Mouse (Mus musculus) bone marrow, adult 2 months (tissue): ENCODE data around the gene Blvrb. TPM values are rescaled to one million over a fixed set of nuclear protein-coding genes. Genes with fewer than 3 reads are reported as not detected.

Source experiments
- H3K27ac ChIP-seq: fragments of 200-500 bp; 2 replicates; pipeline ENCODE4 v1.5.1; 2012; ENCODE audit warnings: low read depth, mild to moderate bottlenecking, control low read depth, inconsistent platforms, low read length; ENCODE audit not compliant: control insufficient read depth, poor library complexity, insufficient read depth
- H3K4me1 ChIP-seq: fragments of 200-500 bp; 2 replicates; pipeline ENCODE4 v1.6.1; 2011; ENCODE audit warnings: low read length; ENCODE audit not compliant: control insufficient read depth, insufficient read depth
- H3K4me3 ChIP-seq: fragments of 200-500 bp; replicated peaks from 2 replicates; pipeline ENCODE3; 2011; ENCODE audit warnings: mild to moderate bottlenecking, low read depth, low read length, control low read depth; ENCODE audit not compliant: control insufficient read depth
- CTCF ChIP-seq: fragments of 200-500 bp; IDR thresholded peaks from 2 replicates; pipeline ENCODE4 v1.5.1; 2011; ENCODE audit warnings: low read length, control low read depth; ENCODE audit not compliant: control insufficient read depth, insufficient read depth
- POLR2A ChIP-seq: fragments of 200-500 bp; IDR thresholded peaks from 2 replicates; pipeline ENCODE4 v1.6.1; 2011; ENCODE audit warnings: low read depth, mild to moderate bottlenecking, control low read depth, low read length, borderline replicate concordance; ENCODE audit not compliant: control insufficient read depth
- WGBS: fragments of 180-500 bp; shearing (Covaris S2); methylation state at CpG from one replicate; pipeline ENCODE4 v1.1.7; 2018; 5-methylcytosine and 5-hydroxymethylcytosine counted together
- polyA plus RNA-seq: library from polyadenylated mRNA; stranded (reverse); fragments of >200 nt; gene quantifications from 2 replicates; pipeline ENCODE4 v1.2.4, GENCODE M21; 2011; ENCODE audit warnings: low replicate concordance; ENCODE audit not compliant: missing spikeins, insufficient read depth, insufficient read length

Gene Blvrb
- polyA plus RNA-seq, 1 experiment, result 323 TPM

- peak overlapping the region; percentile 95 for H3K27ac ChIP-seq
- TF ChIP-seq POLR2A, result peak; percentile 43
- TF ChIP-seq CTCF, result no peak
- peaks cover 2% of the 10 kb centered on the region; the same call in 1 of the 2 replicates for H3K4me1 ChIP-seq
- peak overlapping the region; percentile 63 for H3K4me3 ChIP-seq
- under 1% methylated on average over 54 of the region's 54 CpGs for WGBS
Observed at GRCm38 (mm10) chr7:27507711-27508647, 60.2 kb downstream of the Blvrb start.

- Histone ChIP-seq H3K4me1 (peaks cover 2% of the 10 kb centered on the region; the same call in 1 of the 2 replicates), H3K27ac (peak overlapping the region; percentile 90), H3K4me3 (no peak overlapping the region)
- WGBS, result 17% methylated on average over 6 of the region's 6 CpGs
- TF ChIP-seq CTCF, result peak; percentile 81
- TF ChIP-seq POLR2A, result no peak
Observed at GRCm38 (mm10) chr7:27508648-27509005, 60.8 kb downstream of the Blvrb start.

GRCm38 (mm10) chr7:27510809-27511208 is 63.0 kb downstream of the Blvrb start:
- TF ChIP-seq CTCF (no peak), POLR2A (no peak)
- Histone ChIP-seq H3K27ac (no peak overlapping the region), H3K4me1 (peaks cover 2% of the 10 kb centered on the region; the same call in 1 of the 2 replicates), H3K4me3 (no peak overlapping the region)
- 81% methylated on average over 2 of the region's 2 CpGs for WGBS

GRCm38 (mm10) chr7:27514961-27515360 is 67.2 kb downstream of the Blvrb start:
- H3K4me3 ChIP-seq, result no peak overlapping the region
- no peaks in the 10 kb centered on the region for H3K4me1 ChIP-seq
- no peak overlapping the region for H3K27ac ChIP-seq
- TF ChIP-seq CTCF (no peak), POLR2A (no peak)
- 83% methylated on average over 9 of the region's 9 CpGs for WGBS

Other genes starting within 250 kb of the Blvrb start
- 0.50 and 2.5 TPM in 2 replicates for gene Itpkc, start 219.3 kb upstream of the Blvrb start, polyA plus RNA-seq
- 12.2 and 17.3 TPM in 2 replicates for gene Coq8b, start 215.0 kb upstream of the Blvrb start, polyA plus RNA-seq
- gene Numbl, start 189.5 kb upstream of the Blvrb start, polyA plus RNA-seq, result 2.4 and 3.2 TPM in 2 replicates
- 1.3 and 5.8 TPM in 2 replicates for gene Ltbp4, start 110.3 kb upstream of the Blvrb start, polyA plus RNA-seq
- 44.6 and 80.0 TPM in 2 replicates for gene Shkbp1, start 92.0 kb upstream of the Blvrb start, polyA plus RNA-seq
- gene Gm20479, start 90.6 kb upstream of the Blvrb start, polyA plus RNA-seq, result not detected in 2 replicates
- 0.11 and 0.62 TPM in 2 replicates for gene Sptbn4, start 292 bp upstream of the Blvrb start, polyA plus RNA-seq
- 34.3 and 61.0 TPM in 2 replicates for gene Sertad3, start 25.8 kb downstream of the Blvrb start, polyA plus RNA-seq
- 20.9 and 33.8 TPM in 2 replicates for gene Sertad1, start 38.9 kb downstream of the Blvrb start, polyA plus RNA-seq
- gene Prx, start 51.3 kb downstream of the Blvrb start, polyA plus RNA-seq, result 0.79 and 3.4 TPM in 2 replicates
- gene Hipk4, start 75.3 kb downstream of the Blvrb start, polyA plus RNA-seq, result 0.45 and 0.77 TPM in 2 replicates
- 27.9 and 52.2 TPM in 2 replicates for gene Pld3, start 105.2 kb downstream of the Blvrb start, polyA plus RNA-seq
- gene 2310022A10Rik, start 105.3 kb downstream of the Blvrb start, polyA plus RNA-seq, result 8.1 and 19.0 TPM in 2 replicates
- gene Akt2, start 143.6 kb downstream of the Blvrb start, polyA plus RNA-seq, result 44.5 and 71.2 TPM in 2 replicates
- not detected in 2 replicates for gene Ttc9b, start 205.9 kb downstream of the Blvrb start, polyA plus RNA-seq
- 3.8 and 6.5 TPM in 2 replicates for gene Map3k10, start 226.6 kb downstream of the Blvrb start, polyA plus RNA-seq
- gene Zfp607b, start 241.4 kb downstream of the Blvrb start, polyA plus RNA-seq, result 1.2 and 4.2 TPM in 2 replicates